Mouse (Mus musculus): ENCODE measurements around the gene Uchl4. TPM values are rescaled to one million over a fixed set of nuclear protein-coding genes. Genes with fewer than 3 reads are reported as not detected.

The Uchl4 gene
- polyA plus RNA-seq, 1 experiment from 2014 or later, result 2.4 TPM

DNA sequence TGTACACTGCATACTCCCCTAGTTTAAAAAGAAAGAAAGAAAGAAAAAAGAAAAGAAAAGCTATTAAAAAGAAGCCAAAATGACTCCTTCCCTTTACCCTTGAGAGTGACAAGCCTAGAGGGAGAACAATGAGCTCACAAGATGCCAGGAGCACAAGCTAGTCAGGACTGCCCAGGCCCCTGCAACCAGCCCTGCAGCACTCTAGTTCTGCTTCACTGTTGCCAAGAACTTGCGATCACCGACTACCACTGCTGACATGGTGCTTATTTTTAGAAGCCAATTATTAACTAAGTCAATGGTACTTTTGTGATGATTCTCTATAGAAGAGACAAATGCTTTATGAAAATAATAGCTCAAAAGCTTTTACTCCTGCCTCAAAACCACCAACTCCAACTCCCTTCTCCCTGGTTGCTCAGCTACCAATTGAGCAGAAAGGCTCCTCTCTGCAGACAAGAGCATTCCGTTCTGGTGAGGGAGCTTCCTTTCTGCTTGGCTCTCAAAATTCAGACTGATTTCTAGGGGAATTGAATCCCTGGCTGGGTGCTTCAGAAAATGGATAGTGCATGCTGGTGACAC lies 27.4 kb upstream of the Uchl4 start:
- no peaks in the 10 kb centered on the region for H3K9me3 ChIP-seq (ENCODE audit: control insufficient read depth, low read length)
- H3K9ac ChIP-seq (ENCODE audit: low read depth, low read length), result no peak overlapping the region
- no peak overlapping the region for H3K4me2 ChIP-seq (ENCODE audit: low read depth, low read length)
- H3K4me1 ChIP-seq (ENCODE audit: control insufficient read depth, insufficient read depth, low read length), result 0 out of 2 replicates have a peak, but pooled peaks cover 4% of the 10 kb centered on the region
- H3K4me3 ChIP-seq (ENCODE audit: low read length), result no peak overlapping the region
- 0 out of 2 replicates have a peak, but pooled peaks cover 6% of the 10 kb centered on the region for H3K36me3 ChIP-seq (ENCODE audit: control insufficient read depth, insufficient read depth, low read length)
- no peak for ATAC-seq
- WGBS, result 74% methylated on average over 3 of the region's 3 CpGs
- H3K27me3 ChIP-seq (replicated peaks; ENCODE audit: control insufficient read depth, insufficient read depth, low read length), result no peaks in the 10 kb centered on the region
- no peak overlapping the region for H3K27ac ChIP-seq (ENCODE audit: low read length)

DNA sequence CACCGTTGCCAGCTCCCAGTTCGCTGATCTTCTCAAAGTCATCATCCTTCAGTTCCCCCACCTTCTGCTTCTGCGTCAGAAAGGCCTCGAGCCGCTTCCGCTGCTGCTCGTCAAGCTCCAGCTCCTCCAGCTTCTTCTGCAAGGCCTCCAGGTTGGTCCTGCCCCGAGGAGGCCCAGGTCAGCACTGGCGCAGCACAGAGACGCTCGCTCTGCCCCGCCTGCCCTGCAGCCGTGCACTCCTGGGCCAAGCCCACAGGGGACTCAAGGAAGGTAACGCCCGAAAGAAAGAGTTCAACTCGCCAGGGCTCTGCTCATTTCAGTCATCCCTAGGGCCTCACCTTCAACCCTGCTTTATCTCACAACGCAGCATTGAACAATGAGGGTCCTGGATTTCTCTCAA lies 20.5 kb upstream of the Uchl4 start:
- WGBS, result 73% methylated on average over 17 of the region's 17 CpGs
- ATAC-seq, result 0 out of 2 replicates have a peak, but pooled peaks have one; percentile 41
- peak overlapping the region; percentile 33; the same call in 1 of the 2 replicates for H3K27ac ChIP-seq (ENCODE audit: low read length)
- 0 out of 2 replicates have a peak, but pooled peaks cover 6% of the 10 kb centered on the region for H3K36me3 ChIP-seq (ENCODE audit: control insufficient read depth, insufficient read depth, low read length)
- no peaks in the 10 kb centered on the region; the same call in 1 of the 2 replicates for H3K4me1 ChIP-seq (ENCODE audit: control insufficient read depth, insufficient read depth, low read length)
- no peak overlapping the region for H3K4me2 ChIP-seq (ENCODE audit: low read depth, low read length)
- H3K4me3 ChIP-seq (ENCODE audit: low read length), result no peak overlapping the region
- no peaks in the 10 kb centered on the region for H3K27me3 ChIP-seq (replicated peaks; ENCODE audit: control insufficient read depth, insufficient read depth, low read length)
- no peaks in the 10 kb centered on the region for H3K9me3 ChIP-seq (ENCODE audit: control insufficient read depth, low read length)
- no peak overlapping the region; the same call in 1 of the 2 replicates for H3K9ac ChIP-seq (ENCODE audit: low read depth, low read length)

GRCm38 (mm10) chr9:64216090-64216489 lies 18.9 kb upstream of the Uchl4 start:
- no peaks in the 10 kb centered on the region for H3K27me3 ChIP-seq (replicated peaks; ENCODE audit: control insufficient read depth, insufficient read depth, low read length)
- no peaks in the 10 kb centered on the region for H3K9me3 ChIP-seq (ENCODE audit: control insufficient read depth, low read length)
- H3K9ac ChIP-seq (ENCODE audit: low read depth, low read length), result no peak overlapping the region
- peaks cover 7% of the 10 kb centered on the region; the same call in 1 of the 2 replicates for H3K4me1 ChIP-seq (ENCODE audit: control insufficient read depth, insufficient read depth, low read length)
- ATAC-seq, result no peak
- H3K4me2 ChIP-seq (ENCODE audit: low read depth, low read length), result no peak overlapping the region
- H3K36me3 ChIP-seq (ENCODE audit: control insufficient read depth, insufficient read depth, low read length), result no peaks in the 10 kb centered on the region
- H3K27ac ChIP-seq (ENCODE audit: low read length), result no peak overlapping the region
- H3K4me3 ChIP-seq (ENCODE audit: low read length), result no peak overlapping the region
- 49% methylated on average over 4 of the region's 4 CpGs for WGBS

- H3K27me3 ChIP-seq (replicated peaks; ENCODE audit: control insufficient read depth, insufficient read depth, low read length), result no peaks in the 10 kb centered on the region
- no peak overlapping the region for H3K4me2 ChIP-seq (ENCODE audit: low read depth, low read length)
- H3K9ac ChIP-seq (ENCODE audit: low read depth, low read length), result no peak overlapping the region
- no peaks in the 10 kb centered on the region for H3K36me3 ChIP-seq (ENCODE audit: control insufficient read depth, insufficient read depth, low read length)
- ATAC-seq, result no peak
- no peak overlapping the region for H3K4me3 ChIP-seq (ENCODE audit: low read length)
- WGBS, result 96% methylated on average over 2 of the region's 2 CpGs
- no peak overlapping the region for H3K27ac ChIP-seq (ENCODE audit: low read length)
- no peaks in the 10 kb centered on the region for H3K9me3 ChIP-seq (ENCODE audit: control insufficient read depth, low read length)
- peaks cover 7% of the 10 kb centered on the region; the same call in 1 of the 2 replicates for H3K4me1 ChIP-seq (ENCODE audit: control insufficient read depth, insufficient read depth, low read length)
These were observed 18.4 kb upstream of the Uchl4 start for GRCm38 (mm10) chr9:64216641-64217040.

DNA sequence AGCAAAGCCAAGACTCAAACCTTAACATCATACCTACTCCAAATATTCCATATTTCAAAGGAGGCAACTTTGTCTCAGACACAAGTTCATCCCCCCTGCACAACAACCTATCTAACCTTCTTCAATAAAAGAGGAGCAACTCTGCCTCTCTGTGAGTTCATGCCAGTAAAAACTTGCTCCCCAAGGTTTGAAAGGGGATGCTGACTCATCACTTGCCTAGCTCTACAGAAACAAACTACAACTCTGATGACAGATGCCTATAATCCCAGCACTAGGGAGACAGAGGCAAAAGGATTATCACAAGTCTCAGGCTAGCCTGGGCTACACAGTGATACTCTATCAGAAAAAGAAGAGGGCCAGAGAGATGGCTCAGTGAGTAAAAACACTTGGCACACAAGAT lies 17.1 kb upstream of the Uchl4 start:
- H3K4me1 ChIP-seq (ENCODE audit: control insufficient read depth, insufficient read depth, low read length), result peaks cover 7% of the 10 kb centered on the region; the same call in 1 of the 2 replicates

DNA sequence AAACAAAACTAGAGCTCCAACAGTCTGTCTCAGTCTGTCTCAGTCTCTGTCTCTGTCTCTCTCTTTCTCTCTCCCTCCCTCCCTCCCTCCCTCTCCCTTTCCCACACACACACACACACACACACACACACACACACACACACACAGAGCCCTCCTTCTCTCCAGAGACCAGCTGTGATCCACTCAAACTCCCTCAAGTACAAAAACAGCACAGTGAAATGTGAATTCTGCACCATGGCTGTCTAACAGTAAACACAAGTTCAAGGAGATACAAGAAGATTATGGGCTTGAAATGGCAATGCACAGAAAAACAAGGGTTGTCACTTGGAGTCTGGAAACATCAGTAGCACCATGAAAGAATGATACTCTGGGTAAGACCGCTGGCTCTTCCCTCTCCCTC lies 15.7 kb upstream of the Uchl4 start:
- Histone ChIP-seq H3K27ac (ENCODE audit: low read length) (no peak overlapping the region), H3K4me1 (ENCODE audit: control insufficient read depth, insufficient read depth, low read length) (peaks cover 7% of the 10 kb centered on the region; the same call in 1 of the 2 replicates), H3K36me3 (ENCODE audit: control insufficient read depth, insufficient read depth, low read length) (no peaks in the 10 kb centered on the region), H3K9me3 (ENCODE audit: control insufficient read depth, low read length) (no peaks in the 10 kb centered on the region), H3K9ac (ENCODE audit: low read depth, low read length) (no peak overlapping the region), H3K4me3 (ENCODE audit: low read length) (no peak overlapping the region), H3K4me2 (ENCODE audit: low read depth, low read length) (no peak overlapping the region), H3K27me3 (replicated peaks; ENCODE audit: control insufficient read depth, insufficient read depth, low read length) (no peaks in the 10 kb centered on the region)
- no peak for ATAC-seq
- WGBS, result 84% methylated on average over 1 of the region's 1 CpGs

More for the DNA sequence above, 17.1 kb upstream of the Uchl4 start:
- no peaks in the 10 kb centered on the region for H3K9me3 ChIP-seq (ENCODE audit: control insufficient read depth, low read length)
- no peak for ATAC-seq
- no peak overlapping the region for H3K27ac ChIP-seq (ENCODE audit: low read length)
- no peak overlapping the region for H3K9ac ChIP-seq (ENCODE audit: low read depth, low read length)
- no peak overlapping the region for H3K4me3 ChIP-seq (ENCODE audit: low read length)
- no peaks in the 10 kb centered on the region for H3K27me3 ChIP-seq (replicated peaks; ENCODE audit: control insufficient read depth, insufficient read depth, low read length)
- no peaks in the 10 kb centered on the region for H3K36me3 ChIP-seq (ENCODE audit: control insufficient read depth, insufficient read depth, low read length)
- no peak overlapping the region for H3K4me2 ChIP-seq (ENCODE audit: low read depth, low read length)

GRCm38 (mm10) chr9:64219772-64220420 lies 15.1 kb upstream of the Uchl4 start:
- Histone ChIP-seq H3K9me3 (ENCODE audit: control insufficient read depth, low read length) (no peaks in the 10 kb centered on the region), H3K36me3 (ENCODE audit: control insufficient read depth, insufficient read depth, low read length) (no peaks in the 10 kb centered on the region), H3K27ac (ENCODE audit: low read length) (no peak overlapping the region), H3K4me1 (ENCODE audit: control insufficient read depth, insufficient read depth, low read length) (peaks cover 7% of the 10 kb centered on the region; the same call in 1 of the 2 replicates), H3K27me3 (replicated peaks; ENCODE audit: control insufficient read depth, insufficient read depth, low read length) (no peaks in the 10 kb centered on the region), H3K9ac (ENCODE audit: low read depth, low read length) (no peak overlapping the region), H3K4me2 (ENCODE audit: low read depth, low read length) (no peak overlapping the region), H3K4me3 (ENCODE audit: low read length) (no peak overlapping the region)
- no peak for ATAC-seq
- 82% methylated on average over 10 of the region's 10 CpGs for WGBS

- Histone ChIP-seq H3K9me3 (ENCODE audit: control insufficient read depth, low read length) (no peaks in the 10 kb centered on the region), H3K27me3 (replicated peaks; ENCODE audit: control insufficient read depth, insufficient read depth, low read length) (no peaks in the 10 kb centered on the region), H3K36me3 (ENCODE audit: control insufficient read depth, insufficient read depth, low read length) (no peaks in the 10 kb centered on the region), H3K4me3 (ENCODE audit: low read length) (no peak overlapping the region), H3K9ac (ENCODE audit: low read depth, low read length) (no peak overlapping the region), H3K4me2 (ENCODE audit: low read depth, low read length) (no peak overlapping the region), H3K4me1 (ENCODE audit: control insufficient read depth, insufficient read depth, low read length) (peaks cover 7% of the 10 kb centered on the region; the same call in 1 of the 2 replicates), H3K27ac (ENCODE audit: low read length) (no peak overlapping the region)
- peak; percentile 73 for ATAC-seq
- 60% methylated on average over 1 of the region's 1 CpGs for WGBS
These were observed 14.4 kb upstream of the Uchl4 start for GRCm38 (mm10) chr9:64220603-64221002.

GRCm38 (mm10) chr9:64221480-64221879 lies 13.5 kb upstream of the Uchl4 start:
- H3K27ac ChIP-seq (ENCODE audit: low read length), result no peak overlapping the region
- peaks cover 11% of the 10 kb centered on the region; the same call in 1 of the 2 replicates for H3K4me1 ChIP-seq (ENCODE audit: control insufficient read depth, insufficient read depth, low read length)
- no peak overlapping the region for H3K4me2 ChIP-seq (ENCODE audit: low read depth, low read length)
- H3K27me3 ChIP-seq (replicated peaks; ENCODE audit: control insufficient read depth, insufficient read depth, low read length), result no peaks in the 10 kb centered on the region
- H3K9me3 ChIP-seq (ENCODE audit: control insufficient read depth, low read length), result no peaks in the 10 kb centered on the region
- H3K9ac ChIP-seq (ENCODE audit: low read depth, low read length), result no peak overlapping the region
- WGBS, result 83% methylated on average over 4 of the region's 4 CpGs
- no peaks in the 10 kb centered on the region for H3K36me3 ChIP-seq (ENCODE audit: control insufficient read depth, insufficient read depth, low read length)
- ATAC-seq, result no peak
- no peak overlapping the region for H3K4me3 ChIP-seq (ENCODE audit: low read length)
